Mouse (Mus musculus): ENCODE results near the gene Fbxw28. TPM values are rescaled to one million over a fixed set of nuclear protein-coding genes. Genes with fewer than 3 reads are reported as not detected.
"Not testable (repeated sequence)": the region's sequence is repeated elsewhere in the genome, so short reads cannot be mapped to it uniquely, and the experiment has no call there.

Fbxw28 gene
- not detected for total RNA-seq (2022)

GRCm38 (mm10) chr9:109339559-109339958 is at the start of gene Fbxw28:
TSS of gene Fbxw28 (minus strand) at chr9:109339659.
- not testable (repeated sequence) for DNase-seq (ENCODE audit: low spot score in 2 of 2)

GRCm38 (mm10) chr9:109287576-109287975 is 51.9 kb downstream of the Fbxw28 start, which contains the start of gene Fbxw14:
TSS of gene Fbxw14 (minus strand) at chr9:109287676.
- not testable (repeated sequence) for DNase-seq (ENCODE audit: low spot score in 2 of 2)

Other genes starting within 250 kb of the Fbxw28 start
- gene Plxnb1, start 244.3 kb downstream of the Fbxw28 start, total RNA-seq (2022) = under 1 TPM; 0.58 to 0.87 (median 0.74) TPM
- gene Fbxw21, start 177.6 kb downstream of the Fbxw28 start, total RNA-seq (2022) = not detected
- gene Fbxw13, start 143.7 kb downstream of the Fbxw28 start, total RNA-seq (2022) = not detected
- not detected for gene Fbxw20, start 104.9 kb downstream of the Fbxw28 start, total RNA-seq (2022)
- not detected for gene Fbxw14, start 52.0 kb downstream of the Fbxw28 start, total RNA-seq (2022)
- not detected for gene Fbxw22, start 64.6 kb upstream of the Fbxw28 start, total RNA-seq (2022)
- gene Fbxw16, start 109.5 kb upstream of the Fbxw28 start, total RNA-seq (2022) = not detected
- not detected for gene Fbxw19, start 156.2 kb upstream of the Fbxw28 start, total RNA-seq (2022)
- gene Fbxw15, start 228.6 kb upstream of the Fbxw28 start, total RNA-seq (2022) = not detected

Data from gastrocnemius, adult 8-10 months (tissue).